Mouse (Mus musculus): ENCODE measurements at regions not wholly inside any gene's neighbourhood (a gene's known extent, or its start where the extent isn't known, plus 50 kb on each side); places are given as distances from the start of the nearest gene placed in this dataset.

GRCm38 (mm10) chr3:21349421-21349820, 727.0 kb upstream of the Tbl1xr1 start:
- Histone ChIP-seq H3K9me3 (replicated peaks; ENCODE audit: insufficient read depth, low read length) (no peaks in the 10 kb centered on the region), H3K27me3 (ENCODE audit: control insufficient read depth in 1 of 2, insufficient read depth in 2 of 2, low read length in 2 of 2) (no peaks in the 10 kb centered on the region), H3K27ac (ENCODE audit: control insufficient read depth, low read depth, low read length) (no peak overlapping the region), H3K4me3 (ENCODE audit: control insufficient read depth in 1 of 2, insufficient read depth in 1 of 2, low read depth in 2 of 2, low read length in 2 of 2) (no peak overlapping the region), H3K4me1 (ENCODE audit: control insufficient read depth in 1 of 2, insufficient read depth in 2 of 2, low read length in 2 of 2) (peaks cover 0 to 3% of the 10 kb centered on the region in 2 experiments; a peak in 2 of 4 replicates), H3K36me3 (ENCODE audit: control insufficient read depth in 1 of 2, insufficient read depth in 2 of 2, low read length in 2 of 2) (no peaks in the 10 kb centered on the region), H3K79me2 (ENCODE audit: control insufficient read depth, insufficient read depth, low read length, poor library complexity) (no peaks in the 10 kb centered on the region), H3K9ac (ENCODE audit: control insufficient read depth, low read depth, low read length, poor library complexity, severe bottlenecking) (no peak overlapping the region)
- no peak for DNase-seq (ENCODE audit: low read depth, low spot score)
- TF ChIP-seq UBTF (IDR thresholded peaks at IDR 0.05; ENCODE audit: borderline replicate concordance, insufficient read depth, low read depth, low read length) (no peak), TAL1 (IDR thresholded peaks at IDR 0.05; ENCODE audit: low read length) (no peak), JUND (IDR thresholded peaks at IDR 0.05; ENCODE audit: low read depth, low read length) (no peak), BHLHE40 (IDR thresholded peaks at IDR 0.05; ENCODE audit: borderline replicate concordance, low read depth, low read length) (no peak), MYC (IDR thresholded peaks at IDR 0.05; ENCODE audit: low read depth, low read length) (no peak), USF1 (IDR thresholded peaks at IDR 0.05; ENCODE audit: low read depth, low read length) (no peak), NELFE (IDR thresholded peaks at IDR 0.05; ENCODE audit: low read depth, low read length) (no peak)

GRCm38 (mm10) chr3:21356150-21356549, 720.3 kb upstream of the Tbl1xr1 start:
- Histone ChIP-seq H3K9me3 (replicated peaks; ENCODE audit: insufficient read depth, low read length) (no peaks in the 10 kb centered on the region; the same call in 1 of the 2 replicates), H3K27me3 (ENCODE audit: control insufficient read depth in 1 of 2, insufficient read depth in 2 of 2, low read length in 2 of 2) (no peaks in the 10 kb centered on the region), H3K79me2 (ENCODE audit: control insufficient read depth, insufficient read depth, low read length, poor library complexity) (no peaks in the 10 kb centered on the region), H3K4me3 (ENCODE audit: control insufficient read depth in 1 of 2, insufficient read depth in 1 of 2, low read depth in 2 of 2, low read length in 2 of 2) (no peak overlapping the region), H3K4me1 (ENCODE audit: control insufficient read depth in 1 of 2, insufficient read depth in 2 of 2, low read length in 2 of 2) (no peaks in the 10 kb centered on the region), H3K9ac (ENCODE audit: control insufficient read depth, low read depth, low read length, poor library complexity, severe bottlenecking) (no peak overlapping the region), H3K27ac (ENCODE audit: control insufficient read depth, low read depth, low read length) (no peak overlapping the region), H3K36me3 (ENCODE audit: control insufficient read depth in 1 of 2, insufficient read depth in 2 of 2, low read length in 2 of 2) (no peaks in the 10 kb centered on the region)
- TF ChIP-seq POLR2A (IDR thresholded peaks at IDR 0.05; ENCODE audit: control insufficient read depth in 1 of 2, insufficient read depth in 1 of 2, low read depth in 1 of 2, low read length in 2 of 2, poor library complexity in 1 of 2) (no peak), NELFE (IDR thresholded peaks at IDR 0.05; ENCODE audit: low read depth, low read length) (no peak)
- DNase-seq (ENCODE audit: low read depth, low spot score): no peak

- no peaks in the 10 kb centered on the region for H3K4me1 ChIP-seq (ENCODE audit: control insufficient read depth in 1 of 2, insufficient read depth in 2 of 2, low read length in 2 of 2)
- no peaks in the 10 kb centered on the region for H3K79me2 ChIP-seq (ENCODE audit: control insufficient read depth, insufficient read depth, low read length, poor library complexity)
- no peaks in the 10 kb centered on the region for H3K27me3 ChIP-seq (ENCODE audit: control insufficient read depth in 1 of 2, insufficient read depth in 2 of 2, low read length in 2 of 2)
- TF ChIP-seq EP300 (IDR thresholded peaks at IDR 0.05; ENCODE audit: low read depth in 1 of 2, low read length in 2 of 2) (no peak), RAD21 (IDR thresholded peaks at IDR 0.05; ENCODE audit: low read depth, low read length) (no peak), TCF12 (IDR thresholded peaks at IDR 0.05; ENCODE audit: low read depth, low read length) (no peak), MYC (IDR thresholded peaks at IDR 0.05; ENCODE audit: low read depth, low read length) (no peak), USF2 (IDR thresholded peaks at IDR 0.05; ENCODE audit: borderline replicate concordance in 1 of 2, insufficient read depth in 1 of 2, low read depth in 1 of 2, low read length in 2 of 2) (no peak), ZKSCAN1 (IDR thresholded peaks at IDR 0.05; ENCODE audit: low read depth, low read length) (no peak), POLR2AphosphoS5 (IDR thresholded peaks at IDR 0.05; ENCODE audit: borderline replicate concordance, low read depth, low read length) (no peak), CHD1 (IDR thresholded peaks at IDR 0.05; ENCODE audit: low read depth, low read length) (no peak), ELF1 (IDR thresholded peaks at IDR 0.05; ENCODE audit: low read depth, low read length) (no peak), GABPA (IDR thresholded peaks at IDR 0.05; ENCODE audit: low read depth, low read length) (no peak), POLR2AphosphoS2 (IDR thresholded peaks at IDR 0.05; ENCODE audit: low read length) (no peak), JUND (IDR thresholded peaks at IDR 0.05; ENCODE audit: low read depth, low read length) (no peak), TAL1 (IDR thresholded peaks at IDR 0.05; ENCODE audit: low read length) (no peak), MXI1 (IDR thresholded peaks at IDR 0.05; ENCODE audit: low read depth, low read length) (no peak), MAZ (IDR thresholded peaks at IDR 0.05; ENCODE audit: low read depth, low read length) (no peak), SMC3 (IDR thresholded peaks at IDR 0.05; ENCODE audit: low read depth, low read length) (no peak)
- no peak for DNase-seq (ENCODE audit: low read depth, low spot score)
- no peak overlapping the region for H3K9ac ChIP-seq (ENCODE audit: control insufficient read depth, low read depth, low read length, poor library complexity, severe bottlenecking)
- no peaks in the 10 kb centered on the region; the same call in 1 of the 2 replicates for H3K9me3 ChIP-seq (replicated peaks; ENCODE audit: insufficient read depth, low read length)
- H3K36me3 ChIP-seq (ENCODE audit: control insufficient read depth in 1 of 2, insufficient read depth in 2 of 2, low read length in 2 of 2): no peaks in the 10 kb centered on the region
- no peak overlapping the region for H3K27ac ChIP-seq (ENCODE audit: control insufficient read depth, low read depth, low read length)
- no peak overlapping the region for H3K4me3 ChIP-seq (ENCODE audit: control insufficient read depth in 1 of 2, insufficient read depth in 1 of 2, low read depth in 2 of 2, low read length in 2 of 2)
Observed at GRCm38 (mm10) chr3:21356831-21357712, 719.4 kb upstream of the Tbl1xr1 start.

Data from MEL (cell line).